Mouse (Mus musculus) testis, adult 2 months (tissue): ENCODE data around the gene Atg9b.

Experiments
- CTCF ChIP-seq: fragments of 200-500 bp; IDR thresholded peaks from 2 replicates; pipeline ENCODE4 v1.5.1; 2012; ENCODE audit warnings: low read depth, mild to moderate bottlenecking, inconsistent platforms, low read length, moderate library complexity; ENCODE audit not compliant: control insufficient read depth, insufficient read depth, insufficient replicate concordance
- POLR2A ChIP-seq: fragments of 200-500 bp; IDR thresholded peaks from 2 replicates; pipeline ENCODE4 v1.6.1; 2012; ENCODE audit warnings: low read depth, mild to moderate bottlenecking, inconsistent platforms, low read length, moderate library complexity; ENCODE audit not compliant: control insufficient read depth

DNA sequence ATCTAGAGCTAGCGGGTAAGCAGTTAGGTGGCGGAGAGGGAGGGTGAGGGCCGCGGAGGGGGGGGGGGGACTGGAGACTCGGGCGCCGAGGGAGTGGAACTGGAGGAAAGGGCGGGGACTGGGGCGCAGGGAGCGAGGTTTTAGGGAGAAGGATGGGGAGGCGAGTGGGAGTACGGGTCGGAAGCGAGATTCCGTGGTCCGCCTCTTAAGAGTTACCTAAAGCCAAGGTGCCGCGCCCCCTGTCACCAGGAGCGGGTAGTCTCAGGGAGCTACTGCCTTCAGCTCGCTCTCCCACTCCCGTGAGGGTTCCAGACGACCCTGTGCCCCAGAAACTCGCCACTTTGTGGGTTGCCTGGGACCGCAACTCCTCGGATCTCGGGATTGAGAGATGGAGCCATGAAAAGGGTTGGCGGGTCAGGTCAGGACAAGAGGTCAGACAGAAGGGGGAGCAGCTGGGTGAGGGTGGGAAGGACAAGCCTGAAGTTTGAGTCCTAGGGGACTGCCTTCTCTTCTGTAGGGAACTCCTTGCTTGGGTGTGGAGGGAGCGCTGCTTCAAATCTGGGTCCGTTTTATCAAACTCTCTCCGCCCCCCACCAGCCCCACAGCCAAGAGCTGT, 33.6 kb upstream of the Atg9b start:
- TF ChIP-seq POLR2A (no peak; the same call in 1 of the 2 replicates), CTCF (no peak)
